Mouse (Mus musculus) retina, postnatal 7 days (tissue): ENCODE measurements around the gene Il16.
"Not testable (repeated sequence)": the region's sequence is repeated elsewhere in the genome, so short reads cannot be mapped to it uniquely, and the experiment has no call there.

ENCODE experiments used
- DNase-seq: peaks from one replicate; pipeline ENCODE4 v3.0.0-alpha.2; 2012; ENCODE audit warnings: low read depth, low spot score

Gene Il16

DNA sequence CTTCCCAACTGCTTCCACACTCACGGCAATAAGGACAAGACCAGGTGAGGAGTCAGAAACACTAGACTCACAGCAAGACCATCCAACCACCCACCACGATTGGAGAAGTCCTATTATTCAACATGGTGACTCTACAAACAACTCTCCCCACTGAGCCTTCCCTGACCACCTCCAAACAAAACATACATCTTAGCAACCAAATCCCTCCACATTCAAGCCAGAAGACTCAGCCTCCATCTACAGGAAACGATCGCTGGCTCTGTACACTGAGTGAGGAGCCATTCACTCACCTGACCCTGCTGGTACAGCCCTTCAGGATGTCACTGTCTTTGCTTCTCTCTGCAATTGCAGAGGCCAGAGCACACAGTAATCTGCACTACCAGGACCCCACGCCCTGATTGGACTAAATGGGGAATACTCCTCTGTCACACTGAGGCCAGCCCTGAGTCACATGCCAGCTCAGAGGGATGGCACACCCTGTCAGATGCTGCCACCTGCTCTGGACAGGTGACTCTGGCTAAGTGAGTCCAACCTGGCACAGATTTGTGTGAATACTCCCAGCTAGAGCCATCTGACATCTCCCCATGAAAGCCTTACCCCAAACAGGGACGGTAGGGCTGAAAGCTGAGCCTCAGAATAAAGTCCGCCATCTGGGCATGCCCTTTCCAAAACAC lies 10.3 kb downstream of the Il16 start:
- no peak for DNase-seq

- DNase-seq = no peak
Measured at GRCm38 (mm10) chr7:83734671-83735082, 10.8 kb downstream of the Il16 start.

DNA sequence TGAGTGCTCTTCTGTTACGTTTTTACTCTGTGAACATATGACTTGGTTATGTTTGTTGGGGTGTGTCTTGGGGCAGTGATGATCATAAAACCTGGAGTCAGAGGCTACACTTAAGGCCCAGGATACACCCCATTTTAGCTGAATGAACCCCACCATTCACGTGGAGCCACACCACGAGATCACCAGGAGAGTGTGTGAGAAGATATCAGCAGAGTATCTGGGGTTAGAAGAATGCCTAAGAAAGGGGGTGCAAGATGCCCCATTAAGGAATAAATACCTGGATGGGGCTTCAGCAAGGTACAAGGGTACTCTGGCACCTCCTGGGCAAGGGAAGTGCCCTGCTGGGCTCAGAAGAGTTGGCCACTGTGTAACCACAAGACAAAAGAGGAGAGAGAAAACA lies 11.3 kb downstream of the Il16 start:
- DNase-seq = no peak

DNA sequence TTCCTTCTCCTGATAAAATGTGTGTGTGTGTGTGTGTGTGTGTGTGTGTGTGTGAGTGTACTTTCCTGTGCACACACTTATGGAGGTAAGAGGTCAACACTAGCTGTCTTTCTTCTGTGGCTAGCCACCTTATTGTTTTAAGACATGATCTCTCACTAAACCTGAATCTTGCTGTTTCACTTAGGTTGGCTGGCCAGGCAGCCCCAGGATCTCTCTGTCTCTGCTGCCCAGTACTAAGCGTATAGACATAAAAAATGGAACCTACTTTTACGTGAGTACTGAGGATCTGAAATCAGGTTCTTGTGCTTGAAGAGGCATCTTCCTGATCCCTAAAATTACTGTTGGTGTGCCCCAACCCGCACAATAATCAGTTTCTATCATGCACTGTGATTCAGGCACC lies 12.7 kb downstream of the Il16 start:
- no peak for DNase-seq

DNA sequence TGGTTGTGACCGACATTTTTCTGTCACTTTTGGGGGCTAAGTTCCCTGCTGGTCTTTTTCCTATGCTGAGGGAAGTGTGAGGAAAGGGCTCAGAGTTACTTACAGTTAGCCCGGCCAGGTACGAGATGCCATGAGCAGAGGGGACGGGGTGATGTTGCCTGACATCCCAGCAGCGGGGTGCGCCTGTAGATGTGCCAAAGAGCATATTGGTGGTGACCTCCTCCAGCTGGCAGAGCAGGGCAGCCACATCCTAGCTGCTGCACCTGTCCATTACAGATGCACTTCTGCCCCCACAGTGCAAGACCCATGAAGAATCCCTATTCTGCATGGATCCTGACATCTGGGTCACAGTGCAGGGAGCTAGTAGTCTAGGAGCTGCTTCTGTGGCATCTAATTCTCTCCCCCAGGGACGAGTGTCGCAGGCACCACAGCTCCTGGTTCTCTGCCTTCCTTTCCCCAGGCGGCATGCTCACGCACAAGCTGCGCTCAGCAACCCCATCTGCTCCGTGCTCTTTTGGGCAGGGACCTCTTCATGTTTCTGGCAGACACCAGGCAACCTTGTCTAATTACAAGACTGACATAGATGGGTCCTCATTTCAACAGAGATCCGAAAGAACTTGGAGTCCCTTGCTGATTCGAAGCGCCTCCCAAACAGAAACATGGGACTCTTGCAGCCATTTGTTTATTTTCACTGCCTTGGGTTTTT lies 13.4 kb downstream of the Il16 start:
- no peak for DNase-seq

DNA sequence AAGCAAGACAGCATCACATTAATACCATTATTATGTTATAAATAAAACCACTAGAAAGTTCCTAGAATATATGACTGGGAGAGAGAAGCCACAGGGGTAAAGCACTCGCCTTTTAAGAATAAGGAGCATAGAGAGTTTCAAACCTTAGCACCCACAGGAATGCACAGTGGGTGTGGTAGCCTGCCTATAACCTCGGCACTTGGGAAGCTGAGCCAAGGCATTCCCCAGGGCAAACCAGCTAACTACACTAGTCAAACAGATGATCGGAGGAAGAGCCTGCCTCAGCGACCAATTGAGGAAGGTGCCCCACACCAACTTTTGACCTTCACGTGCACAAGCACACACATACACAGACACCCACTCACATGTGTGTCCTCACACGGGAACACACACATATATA lies 14.2 kb downstream of the Il16 start:
- DNase-seq = no peak

DNA sequence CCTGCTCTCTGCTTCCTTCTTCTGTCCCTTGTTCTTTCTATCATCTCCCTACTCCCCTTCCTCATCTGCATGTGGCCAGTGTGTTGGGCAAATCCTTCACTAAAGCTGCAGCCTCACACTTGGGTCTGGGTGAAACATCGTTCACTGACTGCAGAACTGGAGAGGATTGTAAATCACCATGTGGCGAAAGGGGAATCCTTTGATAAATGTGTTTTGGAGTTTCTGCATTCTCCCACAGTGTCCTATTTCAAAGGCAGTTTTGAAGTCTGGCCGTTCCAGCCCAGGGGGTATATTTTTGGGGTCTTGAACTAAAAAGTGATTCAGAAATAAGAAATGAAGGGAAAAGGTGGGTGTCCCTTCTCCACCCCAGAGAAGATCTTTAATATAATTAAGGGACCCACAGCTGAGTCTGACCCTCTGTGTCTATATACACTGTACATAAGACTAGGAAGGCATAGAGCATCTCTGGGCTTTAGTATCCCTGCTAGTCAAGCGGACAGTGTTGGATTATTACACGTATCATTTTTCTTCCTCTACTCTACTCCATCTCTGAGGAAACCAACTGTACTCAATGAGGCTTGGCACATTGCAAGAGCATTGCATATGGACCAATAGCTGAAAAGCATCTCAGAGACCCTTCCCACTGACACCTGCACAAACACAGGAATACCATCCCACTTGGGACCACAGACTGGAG lies 18.4 kb downstream of the Il16 start:
- DNase-seq = no peak

GRCm38 (mm10) chr7:83725801-83726200 lies 19.7 kb downstream of the Il16 start:
- no peak for DNase-seq

DNA sequence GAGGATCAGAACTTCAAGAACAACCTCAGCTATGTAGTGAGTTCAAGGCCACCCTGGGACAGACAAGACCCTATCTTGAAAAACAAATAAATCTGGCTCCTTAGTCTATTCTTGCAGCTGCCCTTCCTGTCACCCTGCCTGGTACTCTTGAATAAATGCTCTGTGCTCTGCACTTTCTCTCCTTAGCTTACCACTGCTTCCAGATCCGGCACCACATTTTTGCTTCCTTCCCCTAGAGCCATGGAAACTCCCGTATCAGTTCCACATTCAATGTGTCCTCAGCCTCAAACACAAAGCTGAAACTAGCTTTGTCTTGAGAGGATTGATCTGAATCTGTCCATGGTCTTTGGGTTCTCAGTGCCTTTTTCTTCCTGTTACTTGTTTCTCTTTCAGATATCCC lies 21.0 kb downstream of the Il16 start:
- no peak for DNase-seq

DNA sequence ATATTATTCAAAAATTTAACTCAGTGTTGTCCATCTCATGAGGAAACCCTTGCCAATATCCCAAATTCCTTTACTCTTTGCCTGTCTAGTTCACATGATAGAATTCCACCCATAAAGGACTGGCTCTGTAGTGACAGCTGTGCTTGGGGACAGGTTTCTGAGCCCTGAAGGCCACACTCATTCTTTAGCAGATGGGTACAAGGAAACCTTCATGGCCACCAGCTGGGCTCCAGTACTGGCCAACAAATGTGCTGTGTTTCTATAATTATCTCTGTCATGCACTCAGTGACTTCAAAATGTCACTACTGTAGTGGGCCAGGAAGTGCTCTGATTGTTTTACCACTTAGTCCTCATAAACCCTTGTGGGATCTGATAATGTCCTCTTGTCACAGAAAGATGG lies 21.6 kb downstream of the Il16 start:
- no peak for DNase-seq

- DNase-seq = no peak
Measured at GRCm38 (mm10) chr7:83723221-83723620, 22.3 kb downstream of the Il16 start.

DNA sequence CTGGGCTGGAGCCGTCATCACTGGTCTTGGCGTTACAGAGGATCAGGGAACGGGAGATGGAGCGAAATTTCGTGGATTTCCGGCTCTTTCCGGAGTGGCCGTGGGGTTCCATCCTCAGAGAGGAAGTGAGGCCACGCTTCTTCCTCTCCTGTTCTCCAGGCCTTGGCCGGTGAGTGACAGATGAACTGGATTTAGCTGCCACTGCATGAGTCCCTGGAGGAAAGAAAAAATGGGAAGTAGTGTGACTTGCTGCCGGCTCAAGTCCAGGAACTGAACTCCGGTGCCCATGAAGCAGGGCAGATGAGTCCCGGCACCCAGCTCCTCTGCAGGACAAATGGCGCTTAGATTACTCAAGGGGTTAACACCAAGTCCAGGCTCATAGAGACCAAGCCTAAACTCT lies 23.0 kb downstream of the Il16 start:
- DNase-seq = no peak

- no peak for DNase-seq
Measured at GRCm38 (mm10) chr7:83720231-83720630, 25.3 kb downstream of the Il16 start.

DNA sequence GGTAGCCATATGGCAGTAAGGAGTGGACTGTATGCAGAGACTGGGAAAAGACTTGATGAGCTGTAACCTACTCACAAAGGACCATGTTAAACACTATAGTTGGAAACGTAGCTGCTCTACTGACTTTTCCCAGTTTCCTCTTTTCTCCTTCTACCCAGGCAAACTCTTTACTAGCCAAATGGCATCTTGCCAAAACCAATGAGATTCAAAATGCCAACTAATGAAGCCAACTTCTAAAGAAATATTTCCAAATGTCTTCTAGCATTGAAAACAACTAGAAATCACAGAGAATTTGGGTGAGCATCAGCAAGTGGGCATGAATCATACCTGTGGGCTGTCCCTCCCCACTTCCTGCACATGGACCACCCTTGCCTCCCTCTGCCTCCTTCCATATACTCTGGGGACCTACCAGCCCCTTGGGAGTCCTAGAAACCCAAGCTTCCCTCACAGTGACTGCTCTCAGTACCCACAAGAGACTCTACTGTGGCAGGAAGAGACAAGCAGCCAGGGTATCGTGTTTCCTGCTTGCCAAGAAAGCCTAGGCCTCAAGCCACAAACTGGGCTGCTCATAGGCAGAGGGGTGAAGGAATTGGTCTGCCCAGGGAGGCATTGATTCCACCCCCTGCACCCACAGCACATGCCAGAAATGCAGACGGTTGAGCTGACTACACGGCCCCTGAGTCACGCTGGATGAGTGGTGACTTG lies 28.4 kb downstream of the Il16 start:
- DNase-seq = no peak

DNA sequence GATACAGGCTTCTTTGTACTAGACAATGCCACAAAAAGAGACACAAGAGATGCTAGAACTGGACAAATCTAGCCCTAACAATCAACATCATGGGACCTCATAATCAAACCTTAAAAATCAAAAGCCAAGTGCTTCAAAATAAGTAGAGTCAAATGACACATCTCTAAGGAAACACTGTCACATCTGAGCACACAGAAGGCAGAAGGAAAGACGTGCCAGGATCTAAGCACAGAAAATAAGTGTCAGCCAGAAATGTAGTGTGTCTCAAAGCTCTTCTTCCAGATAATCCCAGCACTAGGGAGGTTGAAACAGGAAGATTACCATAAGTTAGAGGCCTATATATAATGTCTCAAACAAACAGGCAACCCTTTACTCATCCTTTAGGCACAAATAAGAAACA lies 31.9 kb downstream of the Il16 start:
- DNase-seq = no peak

GRCm38 (mm10) chr7:83711676-83712259 lies 33.8 kb downstream of the Il16 start:
- not testable (repeated sequence) for DNase-seq

DNA sequence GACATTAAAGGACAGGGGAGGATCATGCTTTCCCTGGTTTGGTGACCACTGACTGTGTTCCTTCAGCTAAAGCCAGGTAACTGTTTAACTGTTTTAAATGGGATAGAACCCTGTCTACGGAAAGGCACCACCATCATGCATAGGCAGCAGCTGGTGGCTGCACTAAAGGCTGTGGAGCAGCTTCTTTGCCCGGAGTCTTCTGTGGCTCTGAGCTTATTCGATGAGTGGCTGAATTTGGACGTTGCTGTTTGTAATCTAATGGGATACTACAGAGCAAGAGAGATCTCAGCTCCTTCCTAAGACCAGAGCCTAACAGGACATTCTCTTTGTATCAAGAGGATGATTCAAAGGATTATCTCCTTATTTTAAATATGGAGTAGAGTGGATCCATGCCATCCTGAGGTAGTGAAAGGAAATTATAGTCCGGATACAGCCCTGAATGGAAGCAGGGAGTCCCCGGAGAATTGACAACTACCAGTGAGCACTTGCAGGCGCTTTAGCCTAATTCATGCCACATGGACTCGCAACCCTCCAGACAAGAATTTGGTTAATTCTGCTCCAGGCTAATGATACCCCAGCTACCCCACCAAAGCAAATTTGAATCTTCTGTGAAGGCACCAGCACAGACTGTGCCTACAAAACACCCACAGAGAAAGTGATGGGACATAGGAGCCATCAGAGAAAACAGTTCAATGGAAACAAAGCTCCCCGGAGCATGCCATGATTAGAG lies 42.3 kb downstream of the Il16 start:
- no peak for DNase-seq

DNA sequence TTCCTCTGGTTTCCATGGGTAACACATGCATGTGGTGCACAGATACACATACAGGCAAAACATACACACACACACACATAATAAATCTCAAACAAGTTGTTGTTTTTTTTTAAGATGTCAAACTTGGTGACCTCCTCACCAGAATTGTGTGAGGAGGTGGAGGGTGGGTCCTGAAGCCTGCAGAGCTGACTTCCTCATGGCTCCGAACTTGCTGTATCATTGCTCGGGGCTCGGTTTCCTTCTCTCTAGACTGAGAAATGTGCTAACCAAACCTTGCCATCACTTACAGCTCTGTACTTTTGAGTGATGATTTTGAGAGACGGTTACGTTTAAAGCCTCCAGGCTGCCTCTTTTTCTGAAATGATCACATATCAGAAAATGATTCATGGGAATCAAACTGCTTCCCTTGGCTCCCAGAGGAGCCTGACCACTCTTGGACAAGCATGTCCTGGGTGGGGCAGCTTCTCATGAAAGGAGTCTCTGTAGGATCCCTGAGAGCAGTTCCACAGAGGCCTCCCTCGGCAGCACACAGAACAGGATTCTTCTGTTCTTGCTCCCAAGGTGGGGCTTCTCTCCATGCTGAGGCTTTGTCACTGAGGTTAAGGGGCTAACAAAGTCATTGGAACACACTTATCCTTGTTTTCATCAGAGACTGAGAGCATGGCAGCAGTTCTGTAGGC lies 46.3 kb downstream of the Il16 start:
- no peak for DNase-seq

DNA sequence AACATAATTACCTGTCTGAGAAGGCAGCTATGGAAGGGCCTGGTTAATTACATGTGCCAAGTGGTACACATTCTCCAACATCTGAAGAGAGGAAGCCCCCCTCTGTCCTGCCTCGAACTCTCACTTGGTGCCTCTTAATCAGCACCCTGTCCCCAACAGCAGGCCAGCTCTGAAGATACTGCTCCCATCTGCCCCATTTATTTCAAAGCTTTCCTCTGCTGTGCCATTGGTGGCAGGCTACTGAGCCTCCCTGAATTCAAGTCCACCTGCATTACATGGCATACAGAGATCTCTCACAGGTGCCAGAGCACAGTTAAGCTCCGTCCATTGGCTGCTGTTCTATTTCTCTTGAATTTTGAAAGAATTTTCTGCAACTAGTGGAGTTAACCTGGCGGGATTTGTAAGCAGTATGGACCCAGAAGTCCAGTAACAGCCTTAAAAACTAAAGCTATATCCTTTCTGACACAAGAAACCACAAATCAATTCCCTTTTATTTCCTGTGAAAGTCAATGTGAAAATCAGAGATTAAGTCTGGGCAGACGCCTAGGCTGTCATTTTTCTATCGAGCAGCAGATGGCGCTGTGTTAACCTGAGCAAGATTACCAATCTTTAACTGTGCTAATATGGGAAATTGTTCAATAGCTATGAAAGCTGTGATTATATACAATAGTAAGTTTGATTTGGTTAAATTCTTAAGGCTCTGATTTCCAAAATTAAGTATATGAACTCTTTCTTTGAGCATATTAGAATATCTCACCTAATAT lies 49.9 kb downstream of the Il16 start:
- peak; percentile 8 for DNase-seq
